Mouse (Mus musculus): Measurements from ENCODE around the gene Pisd. TPM values are rescaled to one million over a fixed set of nuclear protein-coding genes. Genes with fewer than 3 reads are reported as not detected.
"Not testable (repeated sequence)": the region's sequence is repeated elsewhere in the genome, so short reads cannot be mapped to it uniquely, and the experiment has no call there.

The Pisd gene
- polyA plus RNA-seq, 1 experiment from 2014 or later = 83.2 TPM

GRCm38 (mm10) chr5:32767636-32768373, 17.6 kb downstream of the Pisd start:
- no peak overlapping the region for H3K4me3 ChIP-seq
- 96% methylated on average over 4 of the region's 4 CpGs for WGBS
- no peaks in the 10 kb centered on the region for H3K27me3 ChIP-seq
- no peak for ATAC-seq (ENCODE audit: low FRiP score)
- no peaks in the 10 kb centered on the region for H3K9me3 ChIP-seq (replicated peaks)
- H3K27ac ChIP-seq = no peak overlapping the region
- H3K4me1 ChIP-seq = no peaks in the 10 kb centered on the region
- H3K36me3 ChIP-seq = peaks cover 32% of the 10 kb centered on the region
- no peak overlapping the region for H3K9ac ChIP-seq
- H3K4me2 ChIP-seq (replicated peaks) = no peak overlapping the region

GRCm38 (mm10) chr5:32767004-32767403, 18.4 kb downstream of the Pisd start:
- no peak for ATAC-seq (ENCODE audit: low FRiP score)
- no peak overlapping the region for H3K9ac ChIP-seq
- H3K27ac ChIP-seq = no peak overlapping the region
- no peak overlapping the region for H3K4me2 ChIP-seq (replicated peaks)
- H3K4me3 ChIP-seq = no peak overlapping the region
- no peaks in the 10 kb centered on the region for H3K4me1 ChIP-seq
- H3K27me3 ChIP-seq = no peaks in the 10 kb centered on the region
- H3K9me3 ChIP-seq (replicated peaks) = no peaks in the 10 kb centered on the region
- H3K36me3 ChIP-seq = peaks cover 32% of the 10 kb centered on the region
- WGBS = 100% methylated on average over 3 of the region's 3 CpGs

DNA sequence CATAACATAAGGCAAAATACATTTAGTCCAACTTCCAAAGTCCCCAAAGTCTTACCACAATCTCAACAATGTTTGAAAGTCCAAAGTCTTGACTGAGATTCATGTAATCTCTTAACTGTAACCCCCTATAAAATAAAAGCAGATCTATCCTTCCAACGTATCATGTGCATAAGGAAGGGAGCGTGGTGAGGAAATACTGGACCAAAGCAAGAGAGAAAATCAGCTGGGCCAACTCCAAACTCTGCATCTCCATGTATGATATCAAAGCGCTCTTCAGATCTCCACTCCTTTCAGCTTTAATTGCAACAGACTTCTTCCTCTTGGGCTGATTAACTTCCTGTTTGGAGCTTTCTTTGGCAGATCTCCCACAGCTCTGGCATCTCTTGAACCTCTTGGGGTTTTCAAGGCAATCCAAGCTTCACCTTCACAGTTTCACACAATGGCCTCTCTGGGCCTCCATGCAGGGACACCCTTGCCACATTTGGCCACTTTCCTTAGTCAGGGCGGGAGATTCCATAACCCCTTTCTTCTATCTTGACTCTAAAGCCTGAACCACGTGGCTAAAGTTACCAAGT, 23.8 kb downstream of the Pisd start:
- H3K4me2 ChIP-seq (replicated peaks) = no peak overlapping the region
- H3K36me3 ChIP-seq = peaks cover 34% of the 10 kb centered on the region
- no peak overlapping the region for H3K4me3 ChIP-seq
- no peak overlapping the region for H3K9ac ChIP-seq
- no peak for ATAC-seq (ENCODE audit: low FRiP score)
- no peaks in the 10 kb centered on the region for H3K4me1 ChIP-seq
- 97% methylated on average over 5 of the region's 5 CpGs for WGBS
- no peaks in the 10 kb centered on the region for H3K9me3 ChIP-seq (replicated peaks)
- no peaks in the 10 kb centered on the region for H3K27me3 ChIP-seq
- no peak overlapping the region for H3K27ac ChIP-seq

DNA sequence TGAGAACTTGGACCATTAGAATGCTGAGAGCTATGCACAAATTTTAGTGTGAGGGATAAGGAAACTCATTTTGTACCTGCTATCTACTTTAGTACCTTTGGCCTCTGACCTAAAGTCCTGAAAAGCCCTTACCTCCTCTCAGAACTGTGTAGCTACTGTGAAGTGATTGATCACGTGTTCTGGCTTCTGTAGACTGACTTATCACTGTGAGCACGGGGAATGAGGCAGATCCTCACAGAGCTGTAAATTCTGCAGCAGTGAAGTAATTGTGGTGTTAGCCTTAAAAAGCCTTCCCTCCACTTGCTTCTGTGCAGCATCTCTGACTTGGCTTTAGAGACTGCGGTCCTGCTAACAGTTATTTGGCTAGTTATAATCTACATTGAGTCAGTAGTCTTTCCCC, 24.7 kb downstream of the Pisd start:
- Histone ChIP-seq H3K27me3 (no peaks in the 10 kb centered on the region), H3K4me2 (replicated peaks) (no peak overlapping the region), H3K4me1 (no peaks in the 10 kb centered on the region), H3K9me3 (replicated peaks) (no peaks in the 10 kb centered on the region), H3K36me3 (peaks cover 34% of the 10 kb centered on the region), H3K9ac (no peak overlapping the region), H3K27ac (no peak overlapping the region), H3K4me3 (no peak overlapping the region)
- 94% methylated on average over 3 of the region's 3 CpGs for WGBS
- no peak for ATAC-seq (ENCODE audit: low FRiP score)

GRCm38 (mm10) chr5:32760352-32760751, 25.1 kb downstream of the Pisd start:
- not testable (repeated sequence) for H3K4me3 ChIP-seq; ATAC-seq (ENCODE audit: low FRiP score); H3K27me3 ChIP-seq; H3K27ac ChIP-seq; H3K9ac ChIP-seq; H3K4me2 ChIP-seq (replicated peaks); H3K9me3 ChIP-seq (replicated peaks); H3K4me1 ChIP-seq
- WGBS = 97% methylated on average over 18 of the region's 18 CpGs
- H3K36me3 ChIP-seq = peaks cover 34% of the 10 kb centered on the region

DNA sequence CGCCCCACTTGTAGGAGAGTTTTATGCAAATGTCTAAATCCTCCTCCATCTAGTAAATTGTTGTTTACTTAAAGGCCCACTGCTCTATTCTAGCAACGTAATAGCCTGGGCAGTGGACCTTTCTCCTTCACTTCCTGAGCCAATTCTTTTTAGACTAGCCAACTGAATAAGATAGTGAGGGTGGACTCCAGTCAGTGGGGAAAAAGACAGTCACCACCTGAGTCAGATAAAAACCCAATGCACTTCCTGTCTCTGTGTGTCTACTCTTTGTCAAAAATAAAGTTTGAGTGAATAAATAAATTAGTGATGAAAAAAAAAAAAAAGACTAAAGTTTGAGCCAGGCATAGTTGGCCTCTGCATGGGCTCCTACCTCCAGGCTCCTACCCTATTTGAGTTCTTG, 25.8 kb downstream of the Pisd start:
- Histone ChIP-seq H3K9me3 (replicated peaks) (no peaks in the 10 kb centered on the region), H3K27ac (no peak overlapping the region), H3K36me3 (peaks cover 31% of the 10 kb centered on the region), H3K4me3 (no peak overlapping the region), H3K4me1 (no peaks in the 10 kb centered on the region), H3K9ac (no peak overlapping the region), H3K4me2 (replicated peaks) (no peak overlapping the region), H3K27me3 (no peaks in the 10 kb centered on the region)
- no peak for ATAC-seq (ENCODE audit: low FRiP score)
- 84% methylated on average over 2 of the region's 2 CpGs for WGBS

GRCm38 (mm10) chr5:32756141-32756540, 29.3 kb downstream of the Pisd start:
- WGBS = 95% methylated on average over 8 of the region's 8 CpGs
- no peak overlapping the region for H3K4me2 ChIP-seq (replicated peaks)
- H3K27ac ChIP-seq = no peak overlapping the region
- no peak overlapping the region for H3K9ac ChIP-seq
- H3K9me3 ChIP-seq (replicated peaks) = no peaks in the 10 kb centered on the region
- no peaks in the 10 kb centered on the region for H3K4me1 ChIP-seq
- ATAC-seq (ENCODE audit: low FRiP score) = no peak
- no peaks in the 10 kb centered on the region for H3K27me3 ChIP-seq
- H3K36me3 ChIP-seq = peaks cover 6% of the 10 kb centered on the region; the same call in 1 of the 2 replicates
- no peak overlapping the region for H3K4me3 ChIP-seq

GRCm38 (mm10) chr5:32751736-32752135, 33.7 kb downstream of the Pisd start:
- no peaks in the 10 kb centered on the region for H3K4me1 ChIP-seq
- no peak overlapping the region for H3K9ac ChIP-seq
- H3K4me2 ChIP-seq (replicated peaks) = no peak overlapping the region
- no peak overlapping the region for H3K4me3 ChIP-seq
- 66% methylated on average over 2 of the region's 2 CpGs for WGBS
- no peak for ATAC-seq (ENCODE audit: low FRiP score)
- H3K9me3 ChIP-seq (replicated peaks) = no peaks in the 10 kb centered on the region
- H3K27me3 ChIP-seq = no peaks in the 10 kb centered on the region
- H3K36me3 ChIP-seq = no peaks in the 10 kb centered on the region
- no peak overlapping the region for H3K27ac ChIP-seq

- no peak for ATAC-seq (ENCODE audit: low FRiP score)
- H3K27me3 ChIP-seq = no peaks in the 10 kb centered on the region
- H3K9ac ChIP-seq = no peak overlapping the region
- no peak overlapping the region for H3K27ac ChIP-seq
- no peaks in the 10 kb centered on the region for H3K9me3 ChIP-seq (replicated peaks)
- H3K4me3 ChIP-seq = no peak overlapping the region
- H3K4me2 ChIP-seq (replicated peaks) = no peak overlapping the region
- peaks cover 12% of the 10 kb centered on the region for H3K4me1 ChIP-seq
- H3K36me3 ChIP-seq = no peaks in the 10 kb centered on the region
- WGBS = 90% methylated on average over 6 of the region's 6 CpGs
These were observed 36.5 kb downstream of the Pisd start for GRCm38 (mm10) chr5:32748936-32749335.

GRCm38 (mm10) chr5:32747650-32748375, 37.6 kb downstream of the Pisd start:
- no peak overlapping the region for H3K27ac ChIP-seq
- 69% methylated on average over 6 of the region's 6 CpGs for WGBS
- H3K27me3 ChIP-seq = no peaks in the 10 kb centered on the region
- H3K36me3 ChIP-seq = no peaks in the 10 kb centered on the region
- no peak overlapping the region for H3K9ac ChIP-seq
- peaks cover 14% of the 10 kb centered on the region for H3K4me1 ChIP-seq
- no peak overlapping the region for H3K4me2 ChIP-seq (replicated peaks)
- ATAC-seq (ENCODE audit: low FRiP score) = 0 out of 2 replicates have a peak, but pooled peaks have one; percentile 43
- no peak overlapping the region for H3K4me3 ChIP-seq
- H3K9me3 ChIP-seq (replicated peaks) = no peaks in the 10 kb centered on the region

GRCm38 (mm10) chr5:32745705-32746655, 39.5 kb downstream of the Pisd start:
- H3K9me3 ChIP-seq (replicated peaks) = no peaks in the 10 kb centered on the region
- ATAC-seq (ENCODE audit: low FRiP score) = 0 out of 2 replicates have a peak, but pooled peaks have one; percentile 24
- peaks cover 26% of the 10 kb centered on the region for H3K4me1 ChIP-seq
- H3K27me3 ChIP-seq = no peaks in the 10 kb centered on the region
- H3K4me2 ChIP-seq (replicated peaks) = peak overlapping the region; percentile 37
- no peaks in the 10 kb centered on the region for H3K36me3 ChIP-seq
- H3K9ac ChIP-seq = no peak overlapping the region
- 7% methylated on average over 10 of the region's 10 CpGs for WGBS
- 0 out of 2 replicates have a peak overlapping the region, but pooled peaks have one; percentile 9 for H3K27ac ChIP-seq
- peak overlapping the region; percentile 20 for H3K4me3 ChIP-seq

Measured in hindbrain, embryonic 12.5 days (tissue).